Mouse (Mus musculus): ENCODE measurements around the gene Agps. TPM values are rescaled to one million over a fixed set of nuclear protein-coding genes. Genes with fewer than 3 reads are reported as not detected.

The Agps gene
- total RNA-seq (2023) = 50.8 TPM

GRCm38 (mm10) chr2:75831881-75832633 lies at the start of gene Agps:
Agps (plus strand) TSS chr2:75832177.

GRCm38 (mm10) chr2:75938117-75939063 lies 106.4 kb downstream of the Agps start, which contains the start of gene Ttc30b:
Ttc30b (minus strand) TSS chr2:75938585.

GRCm38 (mm10) chr2:75977752-75978368 lies 145.9 kb downstream of the Agps start, which contains the start of gene Ttc30a2:
Ttc30a2 (minus strand) TSS chr2:75978170.

Other genes with a start within 250 kb of the Agps start
- 620 TPM for gene Hnrnpa3, start 172.9 kb upstream of the Agps start, total RNA-seq (2023)
- 59.4 TPM for gene Nfe2l2, start 127.5 kb upstream of the Agps start, total RNA-seq (2023)
- gene Ttc30b, start 106.4 kb downstream of the Agps start, total RNA-seq (2023) = 1.2 TPM
- gene Ttc30a2, start 146.0 kb downstream of the Agps start, total RNA-seq (2023) = not detected
- 0.97 TPM for gene Ttc30a1, start 149.8 kb downstream of the Agps start, total RNA-seq (2023)